Mouse (Mus musculus) cerebellum, adult 2 months (tissue): ENCODE data around the gene Myrfl. TPM values are rescaled to one million over a fixed set of nuclear protein-coding genes. Genes with fewer than 3 reads are reported as not detected.

Experiments
- DNase-seq, 2 experiments: peaks; one replicate each; pipeline ENCODE4 v3.0.0; 2021
- H3K27ac ChIP-seq: fragments of 200-500 bp; 2 replicates; pipeline ENCODE4 v1.5.1; 2012; ENCODE audit warnings: low read length, control low read depth, inconsistent platforms; ENCODE audit not compliant: insufficient read depth
- H3K27me3 ChIP-seq: fragments of 200-500 bp; 2 replicates; pipeline ENCODE4 v1.6.1; 2012; ENCODE audit warnings: inconsistent platforms, mild to moderate bottlenecking, low read length, moderate library complexity; ENCODE audit not compliant: control insufficient read depth, insufficient read depth
- H3K4me1 ChIP-seq: fragments of 200-500 bp; 2 replicates; pipeline ENCODE4 v1.6.1; 2011; ENCODE audit warnings: low read length; ENCODE audit not compliant: control insufficient read depth, insufficient read depth
- H3K4me3 ChIP-seq: fragments of 200-500 bp; replicated peaks from 2 replicates; pipeline ENCODE3; 2011; ENCODE audit warnings: mild to moderate bottlenecking, low read depth, low read length, control low read depth; ENCODE audit not compliant: insufficient read depth
- CTCF ChIP-seq: fragments of 200-500 bp; IDR thresholded peaks from 2 replicates; pipeline ENCODE4 v1.5.1; 2011; ENCODE audit warnings: low read depth, mild to moderate bottlenecking, control low read depth, low read length, moderate library complexity, borderline replicate concordance; ENCODE audit not compliant: insufficient read depth
- POLR2A ChIP-seq: fragments of 200-500 bp; IDR thresholded peaks from 2 replicates; pipeline ENCODE4 v1.6.1; 2011; ENCODE audit warnings: low read length, control low read depth, borderline replicate concordance; ENCODE audit not compliant: insufficient read depth
- WGBS: fragments of 180-500 bp; shearing (Covaris S2); methylation state at CpG from one replicate; pipeline ENCODE4 v1.1.7; 2018; 5-methylcytosine and 5-hydroxymethylcytosine counted together
- polyA plus RNA-seq: library from polyadenylated mRNA; depleted of rRNA; stranded (reverse); fragments of >200 nt; gene quantifications from 2 replicates; pipeline ENCODE4 v1.2.3, GENCODE M21; 2012

The Myrfl gene
- polyA plus RNA-seq, 1 experiment, result 0.10 TPM

DNA sequence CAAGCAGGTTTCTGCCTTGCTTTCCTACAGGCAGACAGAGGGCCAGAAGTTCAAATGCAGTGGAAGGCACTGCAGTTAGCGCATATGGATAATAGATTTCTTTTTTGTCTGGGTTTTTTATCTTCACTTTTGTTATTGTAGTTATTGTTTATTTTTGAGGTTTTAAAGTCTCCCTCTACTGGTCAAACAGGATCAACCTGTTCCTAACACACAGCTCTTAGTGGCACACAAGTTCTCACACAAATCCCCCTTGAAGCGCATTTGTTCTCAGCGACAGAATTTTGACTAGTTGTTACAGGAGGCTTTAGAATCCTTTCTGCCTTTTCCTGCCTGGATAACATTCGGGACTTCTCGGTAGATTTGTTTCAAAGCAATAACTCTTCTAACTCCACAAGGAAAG is 13.2 kb downstream of the Myrfl start:
- Histone ChIP-seq H3K27ac (no peak overlapping the region), H3K4me3 (no peak overlapping the region), H3K4me1 (no peaks in the 10 kb centered on the region), H3K27me3 (no peaks in the 10 kb centered on the region)
- TF ChIP-seq POLR2A, result no peak
- TF ChIP-seq CTCF, result no peak
- DNase-seq, result no peak
- 88% methylated on average over 5 of the region's 5 CpGs for WGBS

GRCm38 (mm10) chr10:116877436-116877835 is 19.3 kb downstream of the Myrfl start:
- Histone ChIP-seq H3K27ac (peak overlapping the region; percentile 91), H3K27me3 (no peaks in the 10 kb centered on the region), H3K4me3 (no peak overlapping the region), H3K4me1 (peaks cover 21% of the 10 kb centered on the region)
- DNase-seq, result peak; percentile 75 to 88
- TF ChIP-seq POLR2A (no peak), CTCF (no peak)
- 13% methylated on average over 4 of the region's 4 CpGs for WGBS

DNA sequence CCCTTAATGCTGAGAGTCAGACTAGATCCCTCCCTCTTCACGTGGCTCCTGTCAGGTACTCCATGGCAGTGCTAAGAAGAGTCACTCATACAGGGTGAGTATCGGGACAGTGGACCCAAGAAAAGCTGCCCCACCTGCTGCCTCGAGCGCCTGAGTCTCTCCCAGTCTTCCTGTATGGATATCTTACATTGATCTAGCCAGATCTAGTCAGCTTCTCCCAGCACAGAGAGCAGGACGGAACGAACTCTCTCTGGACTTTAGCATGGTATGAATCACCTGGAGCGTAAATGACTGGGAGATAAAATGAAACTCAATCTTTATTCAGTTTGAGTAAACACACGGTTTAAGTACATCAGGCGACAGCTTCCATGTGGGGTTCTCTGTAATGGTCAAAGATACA is 22.2 kb downstream of the Myrfl start:
- Histone ChIP-seq H3K4me1 (peaks cover 35% of the 10 kb centered on the region), H3K27ac (no peak overlapping the region; the same call in 1 of the 2 replicates), H3K27me3 (no peaks in the 10 kb centered on the region), H3K4me3 (no peak overlapping the region)
- TF ChIP-seq POLR2A, result no peak
- TF ChIP-seq CTCF, result no peak
- DNase-seq, result no peak
- WGBS, result 92% methylated on average over 9 of the region's 9 CpGs

DNA sequence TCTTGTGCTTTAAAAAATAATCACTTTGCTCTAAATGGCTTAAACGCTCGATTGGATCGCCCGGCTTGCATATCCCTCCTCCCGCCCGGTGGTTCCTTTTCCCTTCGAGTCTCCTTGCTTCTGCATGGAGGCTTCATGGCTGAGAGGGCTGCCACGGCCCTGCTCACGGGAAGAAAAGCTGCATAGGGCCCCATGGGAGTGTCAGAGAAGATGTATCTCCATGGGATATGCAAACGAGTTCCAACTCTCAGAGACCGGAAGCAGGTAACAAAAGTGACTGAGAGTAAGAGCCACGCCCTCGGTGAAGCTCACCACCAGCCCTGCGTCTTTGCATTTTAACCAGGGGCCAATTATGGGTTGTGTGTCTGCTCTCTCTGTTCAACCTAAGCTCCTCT is 24.7 kb downstream of the Myrfl start:
- peaks cover 33% of the 10 kb centered on the region for H3K4me1 ChIP-seq
- no peaks in the 10 kb centered on the region for H3K27me3 ChIP-seq
- TF ChIP-seq CTCF (no peak), POLR2A (no peak)
- peak in 1 of 2 experiments; percentile 50 for DNase-seq
- peak overlapping the region; percentile 30 for H3K4me3 ChIP-seq
- H3K27ac ChIP-seq, result peak overlapping the region; percentile 99
- 6% methylated on average over 14 of the region's 14 CpGs for WGBS

DNA sequence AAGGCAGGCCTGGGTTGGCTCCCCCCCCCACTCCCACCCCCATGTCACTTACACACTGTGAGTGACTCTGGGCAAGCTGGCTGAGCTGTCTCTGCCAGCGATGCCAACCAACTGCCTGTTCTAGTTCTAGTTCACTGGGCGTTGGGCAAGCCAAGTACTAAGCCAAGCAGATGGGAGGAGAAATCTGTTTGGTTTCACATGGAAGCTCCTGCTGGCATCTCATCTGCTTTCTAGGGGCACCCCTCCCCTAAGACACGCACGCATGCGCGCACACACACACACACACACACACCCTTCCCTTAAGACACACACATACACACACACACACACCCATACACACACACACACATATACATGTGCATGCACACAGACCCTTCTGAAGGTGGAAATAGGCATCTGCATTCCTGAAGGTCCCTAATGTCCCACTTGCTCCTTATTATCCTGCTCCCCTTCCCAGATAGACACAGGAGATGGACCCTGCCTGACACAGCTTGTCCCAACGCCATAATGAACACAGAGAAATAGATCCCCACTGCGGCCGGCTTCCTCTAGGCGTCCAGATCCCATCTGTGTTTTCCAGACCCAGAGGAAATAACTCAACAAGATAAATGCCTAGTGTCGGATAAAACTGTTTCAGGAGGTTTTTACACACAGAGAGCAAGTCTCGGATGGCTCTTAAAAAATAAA is 25.2 kb downstream of the Myrfl start:
- no peak overlapping the region for H3K4me3 ChIP-seq
- H3K4me1 ChIP-seq, result peaks cover 29% of the 10 kb centered on the region
- TF ChIP-seq POLR2A (peak; percentile 43; the same call in 1 of the 2 replicates), CTCF (no peak)
- H3K27ac ChIP-seq, result peak overlapping the region; percentile 99
- H3K27me3 ChIP-seq, result no peaks in the 10 kb centered on the region
- WGBS, result 11% methylated on average over 12 of the region's 12 CpGs
- DNase-seq, result peak; percentile 83 to 96

GRCm38 (mm10) chr10:116870819-116871218 is 25.9 kb downstream of the Myrfl start:
- H3K27me3 ChIP-seq, result no peaks in the 10 kb centered on the region
- H3K4me1 ChIP-seq, result peaks cover 26% of the 10 kb centered on the region
- H3K4me3 ChIP-seq, result no peak overlapping the region
- TF ChIP-seq CTCF, result no peak
- no peak for TF ChIP-seq POLR2A
- 47% methylated on average over 6 of the region's 6 CpGs for WGBS
- peak overlapping the region; percentile 98 for H3K27ac ChIP-seq
- no peak for DNase-seq

- Histone ChIP-seq H3K4me3 (no peak overlapping the region), H3K27me3 (no peaks in the 10 kb centered on the region), H3K27ac (no peak overlapping the region), H3K4me1 (0 out of 2 replicates have a peak, but pooled peaks cover 4% of the 10 kb centered on the region)
- DNase-seq, result no peak
- 74% methylated on average over 11 of the region's 11 CpGs for WGBS
- TF ChIP-seq CTCF, result no peak
- TF ChIP-seq POLR2A, result no peak
These were observed 43.4 kb downstream of the Myrfl start for GRCm38 (mm10) chr10:116853159-116853845.

DNA sequence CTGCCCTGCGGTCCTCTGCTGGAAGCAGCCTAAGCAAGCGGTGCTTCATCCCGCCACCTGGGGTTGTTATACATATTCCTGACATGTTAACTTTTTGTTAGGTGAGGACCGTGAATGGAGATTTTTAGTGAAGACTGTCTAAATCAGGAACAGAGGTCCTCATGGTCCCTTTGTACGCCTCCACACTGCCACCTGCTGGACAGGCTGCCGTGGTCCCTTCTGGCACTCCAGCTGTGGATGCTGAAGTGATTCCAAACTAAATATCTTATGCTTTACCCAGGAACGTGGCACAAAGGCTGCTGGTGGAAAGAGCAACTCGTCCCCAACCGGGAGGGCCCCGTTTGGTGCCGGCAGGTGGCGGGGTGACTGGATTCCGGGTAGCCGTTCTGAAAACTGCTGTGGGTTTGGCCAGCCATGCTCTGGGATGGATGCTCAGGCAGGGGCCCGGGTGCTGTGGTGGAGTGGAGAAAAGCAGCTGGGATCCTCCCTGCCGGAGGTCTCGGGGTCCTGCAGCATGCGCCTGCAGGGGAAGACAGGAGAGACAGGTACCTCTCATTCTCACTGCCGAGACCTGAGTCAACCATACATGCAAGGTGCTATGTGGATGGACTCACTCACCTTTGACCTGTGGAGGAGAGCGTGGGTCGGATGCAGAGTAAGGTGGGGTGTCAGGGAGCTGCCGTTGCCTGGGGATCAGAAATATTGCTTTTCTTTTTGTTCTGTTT is 47.8 kb downstream of the Myrfl start:
- Histone ChIP-seq H3K27ac (no peak overlapping the region), H3K4me1 (0 out of 2 replicates have a peak, but pooled peaks cover 4% of the 10 kb centered on the region), H3K4me3 (peak overlapping the region; percentile 3), H3K27me3 (no peaks in the 10 kb centered on the region)
- TF ChIP-seq POLR2A (no peak), CTCF (peak; percentile 93)
- 19% methylated on average over 22 of the region's 22 CpGs for WGBS
- peak; percentile 80 to 92 for DNase-seq
